Mouse (Mus musculus) forebrain, embryonic 11.5 days (tissue): ENCODE results near the gene Ptma. TPM values are rescaled to one million over a fixed set of nuclear protein-coding genes. Genes with fewer than 3 reads are reported as not detected.

Source experiments
- ATAC-seq: fragments of 200-750 bp; cut with Nextera tagmentation; replicated peaks from 2 replicates; pipeline ENCODE4 v1.8.0; 2017; ENCODE audit warnings: moderate TSS enrichment; ENCODE audit not compliant: low FRiP score
- DNase-seq: peaks from one replicate; pipeline ENCODE4 v3.0.0-alpha.2; 2017; ENCODE audit warnings: low spot score
- H3K27ac ChIP-seq: fragments of 300-500 bp; sonication (generic); 2 replicates; pipeline ENCODE4 v1.5.1; 2014; ENCODE audit warnings: low read depth, low read length
- H3K27me3 ChIP-seq: fragments of 300-500 bp; sonication (generic); 2 replicates; pipeline ENCODE4 v1.6.1; 2014; ENCODE audit warnings: mild to moderate bottlenecking, low read length, mixed read lengths; ENCODE audit not compliant: control insufficient read depth, insufficient read depth
- H3K36me3 ChIP-seq: fragments of 300-500 bp; sonication (generic); 2 replicates; pipeline ENCODE4 v1.6.1; 2014; ENCODE audit warnings: mild to moderate bottlenecking, low read length, moderate library complexity, mixed read lengths; ENCODE audit not compliant: control insufficient read depth, insufficient read depth
- H3K4me1 ChIP-seq: fragments of 300-500 bp; sonication (generic); replicated peaks from 2 replicates; pipeline ENCODE4 v1.6.1; 2014; ENCODE audit warnings: low read length, mixed read lengths; ENCODE audit not compliant: control insufficient read depth, insufficient read depth
- H3K4me2 ChIP-seq: fragments of 300-500 bp; sonication (generic); 2 replicates; pipeline ENCODE4 v1.6.1; 2014; ENCODE audit warnings: low read depth, mild to moderate bottlenecking, low read length, moderate library complexity, mixed read lengths; ENCODE audit not compliant: severe bottlenecking
- H3K4me3 ChIP-seq: fragments of 300-500 bp; sonication (generic); 2 replicates; pipeline ENCODE4 v1.5.1; 2014; ENCODE audit warnings: low read depth, low read length
- H3K9ac ChIP-seq: fragments of 300-500 bp; sonication (generic); 2 replicates; pipeline ENCODE4 v1.6.1; 2014; ENCODE audit warnings: low read length
- H3K9me3 ChIP-seq: fragments of 300-500 bp; sonication (generic); 2 replicates; pipeline ENCODE4 v1.6.1; 2016; ENCODE audit warnings: low read length, mixed read lengths; ENCODE audit not compliant: control insufficient read depth
- WGBS: fragments of 180-500 bp; shearing (Covaris S2); extraction: QIAGEN DNeasy Blood & Tissue Kit; methylation state at CpG from one replicate; pipeline ENCODE4 v1.1.7; 2014; 5-methylcytosine and 5-hydroxymethylcytosine counted together
- polyA plus RNA-seq: library from polyadenylated mRNA; unstranded; fragments of >200 nt; fragmentation: Nextera tagmentation; extraction: Ambion mirVana; gene quantifications from 2 replicates; pipeline ENCODE4 v1.2.1, GENCODE M21; 2014

Ptma gene
- polyA plus RNA-seq, 1 experiment from 2014 or later, result 3,412 TPM

DNA sequence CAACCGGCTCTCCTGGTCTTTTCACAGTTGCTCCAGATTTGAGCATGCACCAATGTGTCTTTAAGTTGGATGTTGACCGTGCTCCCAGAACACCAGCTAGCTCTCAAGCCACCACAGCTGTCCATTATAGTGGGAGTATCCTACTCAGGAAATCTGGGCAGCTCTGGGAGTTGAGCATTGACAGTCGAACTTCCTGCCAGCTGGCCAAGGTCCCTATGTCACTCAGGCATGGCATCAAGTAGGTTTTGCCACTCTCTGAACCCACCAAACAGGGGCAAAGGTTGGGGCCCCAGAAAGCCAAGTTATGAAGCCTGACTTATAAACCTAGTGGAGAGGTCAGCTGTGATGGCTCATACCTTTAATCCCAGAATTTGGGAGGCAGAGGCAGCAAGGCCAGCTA is 35.8 kb upstream of the Ptma start:
- Histone ChIP-seq H3K4me1 (0 out of 2 replicates have a peak, but pooled peaks cover 2% of the 10 kb centered on the region), H3K9ac (no peak overlapping the region), H3K36me3 (no peaks in the 10 kb centered on the region), H3K27me3 (no peaks in the 10 kb centered on the region), H3K9me3 (no peaks in the 10 kb centered on the region), H3K27ac (no peak overlapping the region), H3K4me3 (no peak overlapping the region), H3K4me2 (no peak overlapping the region)
- no peak for ATAC-seq
- 89% methylated on average over 3 of the region's 3 CpGs for WGBS
- no peak for DNase-seq

DNA sequence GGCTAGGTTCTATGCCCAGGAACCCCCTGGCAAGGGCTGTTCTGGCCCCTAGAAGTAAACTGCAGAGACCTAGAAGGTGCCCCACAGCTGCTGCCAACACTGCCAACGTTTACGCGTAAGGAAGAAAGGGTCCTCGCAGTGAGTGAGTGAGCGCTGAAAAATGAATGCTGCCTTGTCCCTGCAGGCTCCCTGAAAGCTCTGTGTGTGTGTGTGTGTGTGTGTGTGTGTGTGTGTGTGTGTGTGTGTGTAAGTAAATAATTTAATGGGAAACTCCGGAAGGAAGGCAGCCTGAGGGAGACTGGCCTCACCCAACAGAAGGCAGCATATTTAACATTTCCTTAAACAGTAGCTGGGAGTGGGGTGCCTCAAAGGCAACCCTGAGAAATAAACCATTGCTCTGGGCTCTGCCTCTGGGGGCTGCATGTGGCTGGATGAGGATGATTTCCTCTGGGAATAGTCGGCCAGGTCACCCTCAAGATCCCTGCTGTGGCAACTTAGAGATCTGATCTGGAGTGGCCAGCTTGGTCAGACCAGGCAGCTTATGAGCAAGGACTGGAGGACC is 34.9 kb upstream of the Ptma start:
- ATAC-seq, result no peak
- Histone ChIP-seq H3K9ac (0 out of 2 replicates have a peak overlapping the region, but pooled peaks have one; percentile 20), H3K4me1 (0 out of 2 replicates have a peak, but pooled peaks cover 2% of the 10 kb centered on the region), H3K9me3 (no peaks in the 10 kb centered on the region), H3K27me3 (no peaks in the 10 kb centered on the region), H3K4me3 (no peak overlapping the region), H3K27ac (no peak overlapping the region), H3K4me2 (no peak overlapping the region), H3K36me3 (no peaks in the 10 kb centered on the region)
- DNase-seq, result no peak
- WGBS, result 84% methylated on average over 7 of the region's 7 CpGs

DNA sequence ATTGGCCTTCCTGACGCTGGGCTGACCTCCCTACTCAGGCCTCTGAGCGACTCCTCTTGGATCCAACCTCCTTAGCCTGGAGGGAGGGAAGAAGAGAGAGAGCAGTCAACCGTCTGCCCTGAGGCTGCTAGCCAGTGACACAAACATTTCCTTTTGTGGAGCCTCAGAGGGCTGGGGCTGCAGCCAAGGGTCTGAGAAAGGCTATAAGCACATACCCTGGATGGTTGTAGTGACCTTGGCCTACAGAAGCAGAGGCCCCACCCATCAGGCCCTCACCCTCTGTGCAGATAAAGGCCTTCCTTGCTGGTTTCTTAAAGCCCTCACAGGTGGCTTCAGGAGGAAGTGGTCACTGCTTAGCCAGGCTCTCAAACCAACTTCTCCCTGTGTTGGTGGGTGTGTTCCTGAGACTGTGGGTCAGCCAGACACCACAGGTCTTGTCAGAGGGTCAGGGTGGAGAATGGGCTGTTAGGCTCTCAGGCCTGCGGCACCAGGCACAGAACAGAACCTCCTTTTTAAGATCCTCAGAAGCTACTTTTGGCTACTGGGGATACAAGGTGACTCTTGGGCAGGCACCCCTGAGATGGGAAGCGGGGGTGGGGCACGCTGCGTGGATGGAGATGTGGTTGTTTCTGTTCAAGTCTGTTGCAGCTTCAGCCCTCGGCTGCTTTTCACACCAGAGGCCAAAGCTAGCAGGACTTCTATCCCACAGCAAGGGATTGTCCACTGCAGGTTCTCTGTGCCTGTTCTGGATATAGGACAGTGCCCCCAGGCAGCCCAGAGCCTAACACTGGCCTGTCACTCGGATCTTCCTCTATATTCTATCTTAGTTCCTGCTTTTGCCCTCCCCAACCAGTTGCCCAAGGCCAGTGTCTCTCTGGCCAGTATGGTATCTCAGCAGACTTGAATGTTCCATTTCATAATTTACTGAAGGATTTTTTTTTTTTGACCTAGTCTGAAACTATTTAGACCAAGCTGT is 34.1 kb upstream of the Ptma start:
- Histone ChIP-seq H3K9me3 (no peaks in the 10 kb centered on the region), H3K36me3 (no peaks in the 10 kb centered on the region), H3K4me2 (no peak overlapping the region), H3K27me3 (no peaks in the 10 kb centered on the region), H3K4me3 (no peak overlapping the region), H3K4me1 (0 out of 2 replicates have a peak, but pooled peaks cover 2% of the 10 kb centered on the region), H3K9ac (no peak overlapping the region; the same call in 1 of the 2 replicates), H3K27ac (no peak overlapping the region)
- no peak for DNase-seq
- WGBS, result 76% methylated on average over 9 of the region's 9 CpGs
- no peak for ATAC-seq

DNA sequence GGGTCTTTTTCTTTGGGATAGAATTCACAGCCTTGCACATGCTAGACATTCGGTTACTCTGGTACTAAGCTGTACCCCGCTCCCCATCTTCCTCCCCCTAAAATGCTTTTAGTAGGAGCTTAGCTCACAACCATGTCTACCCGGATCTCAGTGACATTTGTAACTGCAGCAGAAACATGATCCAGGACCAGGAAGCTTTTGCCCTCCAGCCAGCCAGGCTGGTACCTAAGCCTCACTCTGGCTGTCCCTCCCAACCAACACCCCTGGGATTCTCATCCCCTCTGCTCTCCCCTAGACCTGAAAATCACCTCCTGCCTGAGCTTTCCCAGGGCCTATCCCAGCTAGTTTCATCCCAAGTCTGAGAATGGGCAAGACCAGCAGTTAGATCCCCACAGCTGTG is 32.7 kb upstream of the Ptma start:
- ATAC-seq (no peak), DNase-seq (no peak)
- H3K9me3 ChIP-seq, result no peaks in the 10 kb centered on the region
- no peak overlapping the region for H3K27ac ChIP-seq
- no peak overlapping the region for H3K4me2 ChIP-seq
- H3K9ac ChIP-seq, result no peak overlapping the region
- H3K4me1 ChIP-seq, result peaks cover 3% of the 10 kb centered on the region; the same call in 1 of the 2 replicates
- no peaks in the 10 kb centered on the region for H3K36me3 ChIP-seq
- H3K4me3 ChIP-seq, result no peak overlapping the region
- WGBS, result 78% methylated on average over 3 of the region's 3 CpGs
- no peaks in the 10 kb centered on the region for H3K27me3 ChIP-seq

- Histone ChIP-seq H3K4me1 (peaks cover 4% of the 10 kb centered on the region), H3K4me3 (no peak overlapping the region), H3K9me3 (no peaks in the 10 kb centered on the region), H3K4me2 (no peak overlapping the region), H3K27me3 (no peaks in the 10 kb centered on the region), H3K36me3 (no peaks in the 10 kb centered on the region), H3K27ac (no peak overlapping the region), H3K9ac (no peak overlapping the region)
- no peak for ATAC-seq
- WGBS, result 92% methylated on average over 4 of the region's 4 CpGs
- no peak for DNase-seq
Observed at GRCm38 (mm10) chr1:86496340-86496739, 30.2 kb upstream of the Ptma start.

DNA sequence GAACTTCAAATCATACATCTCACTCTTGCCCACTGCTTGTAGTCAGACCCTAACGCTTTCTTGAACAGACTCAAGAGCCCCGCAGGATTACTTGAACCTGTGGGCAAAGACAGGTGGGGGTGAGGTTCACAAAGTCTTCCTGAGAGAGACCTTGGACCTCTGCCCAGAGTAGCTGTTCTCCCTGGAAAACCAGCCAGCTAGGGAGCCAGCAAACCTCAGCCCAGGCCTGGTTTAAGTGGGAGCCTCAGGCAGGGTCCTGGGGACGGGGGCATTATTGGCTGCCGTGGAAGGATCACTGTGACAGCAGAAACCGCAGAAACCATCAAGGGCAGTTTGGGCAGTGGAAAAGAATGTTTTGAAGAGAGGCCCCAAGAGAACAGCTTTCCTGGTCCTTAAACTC is 29.2 kb upstream of the Ptma start:
- Histone ChIP-seq H3K4me3 (no peak overlapping the region), H3K27me3 (no peaks in the 10 kb centered on the region), H3K27ac (no peak overlapping the region), H3K4me2 (no peak overlapping the region), H3K36me3 (no peaks in the 10 kb centered on the region), H3K9ac (no peak overlapping the region), H3K9me3 (no peaks in the 10 kb centered on the region), H3K4me1 (peaks cover 10% of the 10 kb centered on the region)
- ATAC-seq (no peak), DNase-seq (no peak)
- WGBS, result 94% methylated on average over 5 of the region's 5 CpGs

- Histone ChIP-seq H3K36me3 (no peaks in the 10 kb centered on the region), H3K27ac (no peak overlapping the region), H3K4me2 (no peak overlapping the region), H3K27me3 (no peaks in the 10 kb centered on the region), H3K4me1 (peaks cover 16% of the 10 kb centered on the region), H3K9ac (no peak overlapping the region), H3K9me3 (no peaks in the 10 kb centered on the region), H3K4me3 (no peak overlapping the region)
- 69% methylated on average over 3 of the region's 3 CpGs for WGBS
- no peak for ATAC-seq
- no peak for DNase-seq
Observed at GRCm38 (mm10) chr1:86497986-86498385, 28.5 kb upstream of the Ptma start.

GRCm38 (mm10) chr1:86498611-86499010 is 27.9 kb upstream of the Ptma start:
- no peak for ATAC-seq

More at GRCm38 (mm10) chr1:86498611-86499010, 27.9 kb upstream of the Ptma start:
- H3K4me3 ChIP-seq, result no peak overlapping the region
- peak overlapping the region; percentile 18; the same call in 1 of the 2 replicates for H3K27ac ChIP-seq
- no peaks in the 10 kb centered on the region for H3K27me3 ChIP-seq
- no peak overlapping the region; the same call in 1 of the 2 replicates for H3K9ac ChIP-seq
- 76% methylated on average over 1 of the region's 1 CpGs for WGBS
- no peaks in the 10 kb centered on the region for H3K36me3 ChIP-seq
- no peak overlapping the region for H3K4me2 ChIP-seq
- H3K4me1 ChIP-seq, result peaks cover 17% of the 10 kb centered on the region
- no peaks in the 10 kb centered on the region for H3K9me3 ChIP-seq
- DNase-seq, result no peak
